Mouse (Mus musculus) B cell, adult 62 days (primary cell): Measurements from ENCODE around the gene Olfr452. TPM values are rescaled to one million over a fixed set of nuclear protein-coding genes. Genes with fewer than 3 reads are reported as not detected.

ENCODE experiments used
- total RNA-seq: library from RNA; stranded (reverse); gene quantifications from 4 replicates; pipeline ENCODE4 v1.2.4, GENCODE M21; 2023

Olfr452 gene
- total RNA-seq: not detected in 4 replicates

GRCm38 (mm10) chr6:42784793-42785192, at the start of gene Olfr452:
Gene Olfr452 (plus strand): TSS chr6:42785093.

GRCm38 (mm10) chr6:42739071-42739470, 45.8 kb upstream of the Olfr452 start, which contains the start of gene Olfr453:
Gene Olfr453 (plus strand): TSS chr6:42739371.

GRCm38 (mm10) chr6:42756104-42756503, 28.8 kb upstream of the Olfr452 start, which contains the start of gene Olfr38:
Gene Olfr38 (plus strand): TSS chr6:42756404.

GRCm38 (mm10) chr6:42811639-42812038, 26.7 kb downstream of the Olfr452 start, which contains the start of gene Olfr450:
Gene Olfr450 (plus strand): TSS chr6:42811939.

GRCm38 (mm10) chr6:42834084-42834483, 49.2 kb downstream of the Olfr452 start, which contains the start of gene Olfr449:
Gene Olfr449 (plus strand): TSS chr6:42834384.

Other genes starting within 250 kb of the Olfr452 start
- not detected in 4 replicates for gene Olfr455, start 237.5 kb upstream of the Olfr452 start, total RNA-seq
- gene Tcaf3, start 187.4 kb upstream of the Olfr452 start, total RNA-seq: not detected in 4 replicates
- not detected in 4 replicates for gene Tcaf2, start 139.8 kb upstream of the Olfr452 start, total RNA-seq
- not detected in 4 replicates for gene Tcaf1, start 75.0 kb upstream of the Olfr452 start, total RNA-seq
- not detected in 4 replicates for gene Olfr453, start 45.7 kb upstream of the Olfr452 start, total RNA-seq
- gene Olfr38, start 28.7 kb upstream of the Olfr452 start, total RNA-seq: not detected in 4 replicates
- not detected in 4 replicates for gene Olfr450, start 26.8 kb downstream of the Olfr452 start, total RNA-seq
- not detected in 4 replicates for gene Olfr449, start 49.3 kb downstream of the Olfr452 start, total RNA-seq
- gene Olfr448, start 105.3 kb downstream of the Olfr452 start, total RNA-seq: not detected in 4 replicates
- not detected in 4 replicates for gene Olfr447, start 123.8 kb downstream of the Olfr452 start, total RNA-seq
- gene Olfr446, start 136.3 kb downstream of the Olfr452 start, total RNA-seq: not detected in 4 replicates
- not detected in 4 replicates for gene Olfr444, start 164.0 kb downstream of the Olfr452 start, total RNA-seq